Mouse (Mus musculus) neural tube, embryonic 13.5 days (tissue): ENCODE results near the gene Vmn1r48. TPM values are rescaled to one million over a fixed set of nuclear protein-coding genes. Genes with fewer than 3 reads are reported as not detected.
"Not testable (repeated sequence)": the region's sequence is repeated elsewhere in the genome, so short reads cannot be mapped to it uniquely, and the experiment has no call there.

Source experiments
- ATAC-seq: fragments of 200-750 bp; cut with Nextera tagmentation; 2 replicates; pipeline ENCODE4 v1.8.0; 2017; ENCODE audit warnings: low read depth, mild to moderate bottlenecking, moderate TSS enrichment, moderate library complexity
- H3K27ac ChIP-seq: fragments of 300-500 bp; sonication (generic); replicated peaks from 2 replicates; pipeline ENCODE4 v1.5.1; 2015; ENCODE audit warnings: moderate library complexity, mild to moderate bottlenecking, inconsistent platforms
- H3K27me3 ChIP-seq: fragments of 300-500 bp; sonication (generic); 2 replicates; pipeline ENCODE4 v1.6.1; 2015; ENCODE audit warnings: mild to moderate bottlenecking, inconsistent platforms
- H3K36me3 ChIP-seq: fragments of 300-500 bp; sonication (generic); 2 replicates; pipeline ENCODE4 v1.6.1; 2015; ENCODE audit warnings: mild to moderate bottlenecking, inconsistent platforms
- H3K4me1 ChIP-seq: fragments of 300-500 bp; sonication (generic); replicated peaks from 2 replicates; pipeline ENCODE4 v1.6.1; 2015; ENCODE audit warnings: inconsistent platforms
- H3K4me2 ChIP-seq: fragments of 300-500 bp; sonication (generic); 2 replicates; pipeline ENCODE4 v1.6.1; 2015; ENCODE audit warnings: inconsistent platforms, mild to moderate bottlenecking, moderate library complexity
- H3K4me3 ChIP-seq: fragments of 300-500 bp; sonication (generic); 2 replicates; pipeline ENCODE4 v1.5.1; 2015; ENCODE audit warnings: mild to moderate bottlenecking, inconsistent platforms
- H3K9ac ChIP-seq: fragments of 300-500 bp; sonication (generic); 2 replicates; pipeline ENCODE4 v1.6.1; 2015; ENCODE audit warnings: moderate library complexity, mild to moderate bottlenecking, inconsistent platforms
- H3K9me3 ChIP-seq: fragments of 300-500 bp; sonication (generic); 2 replicates; pipeline ENCODE4 v1.6.1; 2016; ENCODE audit warnings: inconsistent platforms
- WGBS: fragments of 180-500 bp; shearing (Covaris S2); methylation state at CpG from one replicate; pipeline ENCODE4 v1.1.7; 2015; 5-methylcytosine and 5-hydroxymethylcytosine counted together
- polyA plus RNA-seq: library from polyadenylated mRNA; unstranded; fragments of >200 nt; fragmentation: Nextera tagmentation; extraction: Ambion mirVana; gene quantifications from 2 replicates; pipeline ENCODE4 v1.2.1, GENCODE M21; 2015

Gene Vmn1r48
- not detected in 2 replicates for polyA plus RNA-seq

DNA sequence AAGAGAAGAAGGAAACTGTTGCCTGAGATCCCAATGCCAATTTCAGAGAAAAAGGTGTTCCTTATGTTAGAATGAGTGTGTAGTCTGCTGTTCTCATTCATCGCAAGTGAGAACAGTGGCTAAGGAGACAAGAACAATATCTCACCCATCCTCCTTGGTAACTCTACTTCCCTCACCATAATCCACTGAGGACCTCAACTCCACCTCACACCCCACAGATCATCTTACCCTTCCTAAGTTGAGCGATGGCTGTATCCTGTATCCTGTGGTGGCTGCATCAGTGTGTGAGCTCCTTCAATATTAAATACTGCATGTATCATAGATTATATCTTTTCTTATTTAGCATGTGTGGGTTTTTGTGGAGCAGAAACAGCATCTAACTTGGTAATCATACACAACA is at the start of gene Vmn1r48:
Vmn1r48 (minus strand) TSS at position 101 of the 400 bp plus-strand sequence.
- ATAC-seq, H3K9ac ChIP-seq, H3K27me3 ChIP-seq, H3K9me3 ChIP-seq, H3K36me3 ChIP-seq, H3K4me2 ChIP-seq, H3K4me1 ChIP-seq, H3K27ac ChIP-seq, H3K4me3 ChIP-seq: not testable (repeated sequence)
- no CpG with 5 or more reads among the region's 2 CpGs for WGBS

DNA sequence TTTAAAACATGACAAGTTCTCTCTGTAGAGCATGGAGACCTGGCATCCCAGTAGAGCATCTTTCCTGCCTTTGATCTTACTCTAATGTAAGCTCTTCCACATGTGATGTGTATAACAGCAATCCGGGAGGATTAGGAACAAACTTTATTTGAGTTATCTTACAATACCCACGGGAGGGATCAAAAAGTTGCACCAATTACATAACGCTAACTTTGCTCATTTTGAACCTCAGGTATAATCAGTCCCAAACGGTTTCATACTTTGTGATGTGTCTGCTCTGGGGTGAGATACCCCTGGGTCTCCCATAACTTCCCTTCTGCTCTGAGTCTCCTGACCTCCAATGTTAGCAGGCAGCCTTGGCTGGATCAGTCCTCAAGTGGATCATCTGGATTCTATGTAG is 41.8 kb upstream of the Vmn1r48 start, which contains the start of gene Vmn1r49:
Vmn1r49 (minus strand) TSS at position 101 of the 400 bp plus-strand sequence.
- H3K27me3 ChIP-seq = no peaks in the 10 kb centered on the region
- H3K9ac ChIP-seq = no peak within 1 kb of the TSS
- no peaks in the 10 kb centered on the region for H3K36me3 ChIP-seq
- WGBS = 82% methylated on average over 4 of the region's 4 CpGs
- H3K9me3 ChIP-seq = peaks cover 15% of the 10 kb centered on the region; the same call in 1 of the 2 replicates
- no peaks in the 10 kb centered on the region for H3K4me1 ChIP-seq
- H3K4me3 ChIP-seq = no peak within 1 kb of the TSS
- ATAC-seq = no peak
- H3K27ac ChIP-seq = no peak within 1 kb of the TSS
- no peak within 1 kb of the TSS for H3K4me2 ChIP-seq

- 94% methylated on average over 1 of the region's 1 CpGs for WGBS
- not testable (repeated sequence) for H3K4me3 ChIP-seq, H3K4me2 ChIP-seq, H3K4me1 ChIP-seq, H3K9me3 ChIP-seq, H3K27me3 ChIP-seq, H3K36me3 ChIP-seq, ATAC-seq, H3K27ac ChIP-seq, H3K9ac ChIP-seq
Measured at GRCm38 (mm10) chr6:90015847-90016246, 20.8 kb downstream of the Vmn1r48 start, which contains the start of gene Vmn1r47. Vmn1r47 (plus strand) TSS chr6:90016147.

- H3K27me3 ChIP-seq = no peaks in the 10 kb centered on the region
- WGBS = 15% methylated on average over 1 of the region's 1 CpGs
- H3K4me3 ChIP-seq = no peak overlapping the region
- H3K4me1 ChIP-seq = no peaks in the 10 kb centered on the region
- no peak overlapping the region for H3K9ac ChIP-seq
- ATAC-seq = no peak
- H3K9me3 ChIP-seq = peaks cover 4% of the 10 kb centered on the region; the same call in 1 of the 2 replicates
- no peak overlapping the region for H3K4me2 ChIP-seq
- no peaks in the 10 kb centered on the region for H3K36me3 ChIP-seq
- no peak overlapping the region for H3K27ac ChIP-seq
Measured at GRCm38 (mm10) chr6:89985989-89986388, 50.7 kb downstream of the Vmn1r48 start.

Other genes starting within 250 kb of the Vmn1r48 start
- not detected in 2 replicates for gene Vmn1r42, start 160.4 kb downstream of the Vmn1r48 start, polyA plus RNA-seq
- not detected in 2 replicates for gene Vmn1r43, start 160.4 kb downstream of the Vmn1r48 start, polyA plus RNA-seq
- gene Vmn1r44, start 153.2 kb downstream of the Vmn1r48 start, polyA plus RNA-seq = not detected in 2 replicates
- gene Vmn1r45, start 96.2 kb downstream of the Vmn1r48 start, polyA plus RNA-seq = not detected in 2 replicates
- gene Vmn1r46, start 67.5 kb downstream of the Vmn1r48 start, polyA plus RNA-seq = not detected in 2 replicates
- not detected in 2 replicates for gene Vmn1r47, start 20.7 kb downstream of the Vmn1r48 start, polyA plus RNA-seq
- gene Vmn1r49, start 41.7 kb upstream of the Vmn1r48 start, polyA plus RNA-seq = not detected in 2 replicates
- gene Vmn1r50, start 64.6 kb upstream of the Vmn1r48 start, polyA plus RNA-seq = not detected in 2 replicates
- not detected in 2 replicates for gene Vmn1r51, start 85.8 kb upstream of the Vmn1r48 start, polyA plus RNA-seq
- gene Vmn1r52, start 138.0 kb upstream of the Vmn1r48 start, polyA plus RNA-seq = not detected in 2 replicates
- not detected in 2 replicates for gene V1ra8, start 166.0 kb upstream of the Vmn1r48 start, polyA plus RNA-seq
- not detected in 2 replicates for gene Vmn1r53, start 187.6 kb upstream of the Vmn1r48 start, polyA plus RNA-seq
- not detected in 2 replicates for gene Vmn1r54, start 209.5 kb upstream of the Vmn1r48 start, polyA plus RNA-seq